Mouse (Mus musculus): ENCODE data around the gene Syt5. TPM values are rescaled to one million over a fixed set of nuclear protein-coding genes. Genes with fewer than 3 reads are reported as not detected.

Gene Syt5
- polyA plus RNA-seq, 1 experiment from 2014 or later, result 4.8 TPM

- Histone ChIP-seq H3K4me3 (no peak overlapping the region), H3K36me3 (peaks cover 50% of the 10 kb centered on the region)
These were observed 54.8 kb downstream of the Syt5 start for GRCm38 (mm10) chr7:4492284-4493224.

GRCm38 (mm10) chr7:4491308-4491707 lies 56.0 kb downstream of the Syt5 start:
- Histone ChIP-seq H3K4me2 (no peak overlapping the region), H3K9ac (no peak overlapping the region), H3K4me1 (peaks cover 14% of the 10 kb centered on the region), H3K4me3 (no peak overlapping the region), H3K27me3 (no peaks in the 10 kb centered on the region), H3K36me3 (peaks cover 48% of the 10 kb centered on the region), H3K27ac (0 out of 2 replicates have a peak overlapping the region, but pooled peaks have one; percentile 15), H3K9me3 (no peaks in the 10 kb centered on the region)
- ATAC-seq (ENCODE audit: borderline replicate concordance, extremely low read depth, low FRiP score, low TSS enrichment), result no peak
- 69% methylated on average over 6 of the region's 6 CpGs for WGBS

More at GRCm38 (mm10) chr7:4492284-4493224, 54.8 kb downstream of the Syt5 start:
- WGBS, result 78% methylated on average over 13 of the region's 13 CpGs
- Histone ChIP-seq H3K27me3 (no peaks in the 10 kb centered on the region), H3K4me1 (peaks cover 14% of the 10 kb centered on the region), H3K4me2 (no peak overlapping the region), H3K27ac (no peak overlapping the region), H3K9me3 (no peaks in the 10 kb centered on the region), H3K9ac (no peak overlapping the region)
- peak; percentile 45; the same call in 1 of the 2 replicates for ATAC-seq (ENCODE audit: borderline replicate concordance, extremely low read depth, low FRiP score, low TSS enrichment)

Small RNA genes lying within 50 kb of the gene (microRNA-seq; reads per million reads assigned to microRNA genes)
- gene Gm23577, result not detected

Other genes starting within 250 kb of the Syt5 start
- 0.14 TPM in 1 of 2 replicates, not detected in the other for gene Ncr1, start 209.8 kb downstream of the Syt5 start, polyA plus RNA-seq (2015; fragmentation: Nextera tagmentation; extraction: Ambion mirVana)
- 0.78 and 0.80 TPM in 2 replicates for gene Gp6, start 149.8 kb downstream of the Syt5 start, polyA plus RNA-seq (2015; fragmentation: Nextera tagmentation; extraction: Ambion mirVana)
- gene Rdh13, start 101.9 kb downstream of the Syt5 start, polyA plus RNA-seq (2015; fragmentation: Nextera tagmentation; extraction: Ambion mirVana), result 20.9 and 22.1 TPM in 2 replicates
- 14.1 and 15.5 TPM in 2 replicates for gene Eps8l1, start 86.9 kb downstream of the Syt5 start, polyA plus RNA-seq (2015; fragmentation: Nextera tagmentation; extraction: Ambion mirVana)
- 41.6 and 49.0 TPM in 2 replicates for gene Ppp1r12c, start 45.9 kb downstream of the Syt5 start, polyA plus RNA-seq (2015; fragmentation: Nextera tagmentation; extraction: Ambion mirVana)
- gene Tnnt1, start 31.2 kb downstream of the Syt5 start, polyA plus RNA-seq (2015; fragmentation: Nextera tagmentation; extraction: Ambion mirVana), result 13.4 and 23.1 TPM in 2 replicates
- 79.8 and 114 TPM in 2 replicates for gene Tnni3, start 23.3 kb downstream of the Syt5 start, polyA plus RNA-seq (2015; fragmentation: Nextera tagmentation; extraction: Ambion mirVana)
- gene Dnaaf3, start 15.1 kb downstream of the Syt5 start, polyA plus RNA-seq (2015; fragmentation: Nextera tagmentation; extraction: Ambion mirVana), result 2.9 and 3.2 TPM in 2 replicates
- gene Ptprh, start 56.5 kb upstream of the Syt5 start, polyA plus RNA-seq (2015; fragmentation: Nextera tagmentation; extraction: Ambion mirVana), result not detected in 2 replicates
- gene Tmem86b, start 83.9 kb upstream of the Syt5 start, polyA plus RNA-seq (2015; fragmentation: Nextera tagmentation; extraction: Ambion mirVana), result 0.76 and 1.00 TPM in 2 replicates
- gene Ppp6r1, start 111.5 kb upstream of the Syt5 start, polyA plus RNA-seq (2015; fragmentation: Nextera tagmentation; extraction: Ambion mirVana), result 9.0 and 9.2 TPM in 2 replicates
- 99.4 and 99.6 TPM in 2 replicates for gene Hspbp1, start 137.5 kb upstream of the Syt5 start, polyA plus RNA-seq (2015; fragmentation: Nextera tagmentation; extraction: Ambion mirVana)
- gene Brsk1, start 143.1 kb upstream of the Syt5 start, polyA plus RNA-seq (2015; fragmentation: Nextera tagmentation; extraction: Ambion mirVana), result 0.87 and 1.1 TPM in 2 replicates
- 0.07 and 0.10 TPM in 2 replicates for gene Tmem150b, start 177.7 kb upstream of the Syt5 start, polyA plus RNA-seq (2015; fragmentation: Nextera tagmentation; extraction: Ambion mirVana)
- gene Kmt5c, start 192.6 kb upstream of the Syt5 start, polyA plus RNA-seq (2015; fragmentation: Nextera tagmentation; extraction: Ambion mirVana), result 53.9 and 60.3 TPM in 2 replicates
- 62.9 and 64.1 TPM in 2 replicates for gene Cox6b2, start 205.6 kb upstream of the Syt5 start, polyA plus RNA-seq (2015; fragmentation: Nextera tagmentation; extraction: Ambion mirVana)
- not detected in 2 replicates for gene Fam71e2, start 223.8 kb upstream of the Syt5 start, polyA plus RNA-seq (2015; fragmentation: Nextera tagmentation; extraction: Ambion mirVana)
- gene Il11, start 235.3 kb upstream of the Syt5 start, polyA plus RNA-seq (2015; fragmentation: Nextera tagmentation; extraction: Ambion mirVana), result 0.19 and 0.26 TPM in 2 replicates
- gene Tmem190, start 235.4 kb upstream of the Syt5 start, polyA plus RNA-seq (2015; fragmentation: Nextera tagmentation; extraction: Ambion mirVana), result 0.57 and 0.76 TPM in 2 replicates
- gene Tmem238, start 242.1 kb upstream of the Syt5 start, polyA plus RNA-seq (2015; fragmentation: Nextera tagmentation; extraction: Ambion mirVana), result 20.8 and 21.4 TPM in 2 replicates
- 314 and 334 TPM in 2 replicates for gene Rpl28, start 245.3 kb upstream of the Syt5 start, polyA plus RNA-seq (2015; fragmentation: Nextera tagmentation; extraction: Ambion mirVana)

All from lung, embryonic 15.5 days (tissue).